Mouse (Mus musculus) limb, embryonic 15.5 days (tissue): ENCODE measurements around the gene Otx2. TPM values are rescaled to one million over a fixed set of nuclear protein-coding genes. Genes with fewer than 3 reads are reported as not detected.

Experiments used
- ATAC-seq: fragments of 200-750 bp; cut with Nextera tagmentation; 2 replicates; pipeline ENCODE4 v1.8.0; 2017; ENCODE audit warnings: low read depth, moderate TSS enrichment; ENCODE audit not compliant: insufficient number of reproducible peaks, low FRiP score, low TSS enrichment
- H3K27ac ChIP-seq: fragments of 300-500 bp; sonication (generic); 2 replicates; pipeline ENCODE4 v1.5.1; 2015; ENCODE audit warnings: moderate library complexity, mild to moderate bottlenecking, inconsistent platforms
- H3K27me3 ChIP-seq: fragments of 300-500 bp; sonication (generic); 2 replicates; pipeline ENCODE4 v1.6.1; 2015; ENCODE audit warnings: inconsistent platforms
- H3K36me3 ChIP-seq: fragments of 300-500 bp; sonication (generic); 2 replicates; pipeline ENCODE4 v1.6.1; 2015; ENCODE audit warnings: inconsistent platforms
- H3K4me1 ChIP-seq: fragments of 300-500 bp; sonication (generic); 2 replicates; pipeline ENCODE4 v1.6.1; 2015; ENCODE audit warnings: inconsistent platforms
- H3K4me2 ChIP-seq: fragments of 300-500 bp; sonication (generic); 2 replicates; pipeline ENCODE4 v1.6.1; 2015; ENCODE audit warnings: mild to moderate bottlenecking, inconsistent platforms
- H3K4me3 ChIP-seq: fragments of 300-500 bp; sonication (generic); 2 replicates; pipeline ENCODE4 v1.5.1; 2015; ENCODE audit warnings: mild to moderate bottlenecking, inconsistent platforms
- H3K9ac ChIP-seq: fragments of 300-500 bp; sonication (generic); 2 replicates; pipeline ENCODE4 v1.6.1; 2015; ENCODE audit warnings: inconsistent platforms
- H3K9me3 ChIP-seq: fragments of 300-500 bp; sonication (generic); 2 replicates; pipeline ENCODE4 v1.6.1; 2016; ENCODE audit warnings: inconsistent platforms
- WGBS: fragments of 180-500 bp; shearing (Covaris S2); methylation state at CpG from one replicate; pipeline ENCODE4 v1.1.7; 2015; 5-methylcytosine and 5-hydroxymethylcytosine counted together
- polyA plus RNA-seq: library from polyadenylated mRNA; unstranded; fragments of >200 nt; fragmentation: Nextera tagmentation; extraction: Ambion mirVana; gene quantifications from 2 replicates; pipeline ENCODE4 v1.2.1, GENCODE M21; 2015

The Otx2 gene
- polyA plus RNA-seq, 1 experiment from 2014 or later: not detected

- Histone ChIP-seq H3K4me1 (peaks cover 15% of the 10 kb centered on the region), H3K36me3 (no peaks in the 10 kb centered on the region), H3K4me3 (no peak overlapping the region), H3K4me2 (no peak overlapping the region), H3K9ac (no peak overlapping the region), H3K27me3 (peaks cover 99% of the 10 kb centered on the region), H3K9me3 (no peaks in the 10 kb centered on the region), H3K27ac (no peak overlapping the region)
- WGBS: 71% methylated on average over 6 of the region's 6 CpGs
- ATAC-seq: no peak
Observed at GRCm38 (mm10) chr14:48657241-48657640, 16.4 kb downstream of the Otx2 start.

GRCm38 (mm10) chr14:48656711-48657110 is 16.9 kb downstream of the Otx2 start:
- H3K9ac ChIP-seq: no peak overlapping the region
- H3K4me3 ChIP-seq: no peak overlapping the region
- no peaks in the 10 kb centered on the region for H3K36me3 ChIP-seq
- H3K9me3 ChIP-seq: no peaks in the 10 kb centered on the region
- WGBS: 46% methylated on average over 4 of the region's 4 CpGs
- H3K4me1 ChIP-seq: peaks cover 14% of the 10 kb centered on the region
- no peak overlapping the region for H3K4me2 ChIP-seq
- no peak overlapping the region for H3K27ac ChIP-seq
- ATAC-seq: no peak
- H3K27me3 ChIP-seq: peaks cover 99% of the 10 kb centered on the region

DNA sequence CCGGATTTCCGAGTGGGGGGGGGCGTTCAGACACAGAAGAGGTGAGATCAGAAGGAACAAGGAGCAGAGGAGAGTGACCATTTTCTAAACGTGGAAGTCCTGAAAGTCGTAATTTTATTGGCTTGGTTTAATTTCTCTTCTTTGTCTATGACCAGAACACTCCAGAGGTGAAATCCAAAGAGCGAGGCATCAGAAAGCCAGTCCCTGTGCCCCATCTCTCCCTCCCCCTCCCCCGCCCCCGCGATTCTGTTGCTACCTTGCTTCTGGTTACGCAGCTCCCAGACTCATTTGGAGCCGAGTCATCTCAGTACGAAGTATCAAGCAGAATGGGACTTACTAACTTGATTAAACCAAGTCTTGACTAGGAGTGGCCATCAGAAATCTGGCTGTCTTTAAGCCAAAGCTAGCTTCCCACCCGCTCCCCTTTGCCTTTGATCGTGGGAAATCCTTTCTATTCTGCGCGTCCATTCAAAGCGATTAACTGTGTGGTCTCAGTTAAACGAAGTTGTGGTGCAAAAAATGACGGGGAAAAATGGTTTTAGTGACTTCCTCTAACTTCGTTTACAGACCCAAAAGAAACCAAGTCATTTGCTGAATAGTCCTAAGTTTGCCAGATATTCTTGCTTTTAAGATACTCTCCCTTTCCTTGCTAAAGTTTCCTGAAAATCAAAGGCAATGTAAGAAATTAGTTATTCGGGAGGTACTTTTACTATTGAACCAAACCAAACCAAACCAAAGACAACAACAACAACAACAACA is 17.6 kb downstream of the Otx2 start:
- no peak overlapping the region for H3K4me2 ChIP-seq
- H3K9ac ChIP-seq: no peak overlapping the region
- no peak overlapping the region for H3K4me3 ChIP-seq
- H3K4me1 ChIP-seq: peaks cover 19% of the 10 kb centered on the region
- ATAC-seq: no peak
- no peaks in the 10 kb centered on the region for H3K36me3 ChIP-seq
- no peak overlapping the region for H3K27ac ChIP-seq
- WGBS: 4% methylated on average over 21 of the region's 21 CpGs
- peaks cover 99% of the 10 kb centered on the region for H3K27me3 ChIP-seq
- no peaks in the 10 kb centered on the region for H3K9me3 ChIP-seq

GRCm38 (mm10) chr14:48655073-48655791 is 18.4 kb downstream of the Otx2 start:
- ATAC-seq: no peak
- Histone ChIP-seq H3K9me3 (no peaks in the 10 kb centered on the region), H3K36me3 (no peaks in the 10 kb centered on the region), H3K9ac (no peak overlapping the region), H3K27ac (no peak overlapping the region), H3K4me2 (no peak overlapping the region), H3K4me3 (no peak overlapping the region), H3K27me3 (peaks cover 99% of the 10 kb centered on the region), H3K4me1 (peaks cover 19% of the 10 kb centered on the region)
- under 1% methylated on average over 33 of the region's 33 CpGs for WGBS

DNA sequence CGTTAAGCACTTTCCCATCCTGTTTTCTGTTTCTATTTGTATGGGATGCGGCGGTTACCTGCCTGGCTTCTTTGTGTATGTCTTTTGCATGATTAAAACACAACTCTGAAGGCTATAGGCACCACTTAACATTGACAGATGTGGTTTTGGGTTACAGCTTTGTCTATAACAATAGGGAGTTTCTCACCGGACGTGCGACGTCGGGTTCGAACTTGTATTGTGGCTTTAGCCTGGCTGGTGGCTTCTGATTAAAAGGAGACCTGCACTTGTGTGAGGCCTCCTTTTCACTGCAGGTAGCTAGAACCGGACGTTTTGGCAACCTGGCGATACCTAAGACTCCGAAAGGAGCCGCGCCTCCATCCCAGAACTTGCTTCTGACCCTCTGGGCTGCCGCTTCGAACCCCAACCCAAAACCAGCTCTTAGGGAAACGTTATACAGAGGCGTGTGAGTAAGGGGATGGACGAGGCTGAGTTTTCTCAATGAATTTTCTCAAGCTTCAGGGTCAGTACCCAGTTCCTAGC is 19.0 kb downstream of the Otx2 start:
- Histone ChIP-seq H3K27ac (no peak overlapping the region), H3K27me3 (peaks cover 96% of the 10 kb centered on the region), H3K4me2 (no peak overlapping the region), H3K9ac (no peak overlapping the region), H3K9me3 (no peaks in the 10 kb centered on the region), H3K36me3 (no peaks in the 10 kb centered on the region), H3K4me1 (peaks cover 19% of the 10 kb centered on the region), H3K4me3 (no peak overlapping the region)
- no peak for ATAC-seq
- WGBS: 2% methylated on average over 20 of the region's 20 CpGs

- no peaks in the 10 kb centered on the region for H3K9me3 ChIP-seq
- no peak for ATAC-seq
- WGBS: 8% methylated on average over 22 of the region's 22 CpGs
Observed at GRCm38 (mm10) chr14:48653676-48654510, 19.7 kb downstream of the Otx2 start.

GRCm38 (mm10) chr14:48653081-48653480 is 20.5 kb downstream of the Otx2 start:
- no peak overlapping the region for H3K4me2 ChIP-seq
- H3K27me3 ChIP-seq: peaks cover 81% of the 10 kb centered on the region
- no peaks in the 10 kb centered on the region for H3K9me3 ChIP-seq
- 68% methylated on average over 3 of the region's 3 CpGs for WGBS
- no peak for ATAC-seq
- peaks cover 19% of the 10 kb centered on the region for H3K4me1 ChIP-seq
- H3K36me3 ChIP-seq: no peaks in the 10 kb centered on the region
- no peak overlapping the region for H3K9ac ChIP-seq
- H3K4me3 ChIP-seq: no peak overlapping the region
- H3K27ac ChIP-seq: no peak overlapping the region

More at GRCm38 (mm10) chr14:48653676-48654510, 19.7 kb downstream of the Otx2 start:
- Histone ChIP-seq H3K27ac (no peak overlapping the region), H3K4me2 (no peak overlapping the region), H3K9ac (no peak overlapping the region), H3K4me3 (no peak overlapping the region), H3K36me3 (no peaks in the 10 kb centered on the region), H3K27me3 (peaks cover 89% of the 10 kb centered on the region), H3K4me1 (peaks cover 19% of the 10 kb centered on the region)

DNA sequence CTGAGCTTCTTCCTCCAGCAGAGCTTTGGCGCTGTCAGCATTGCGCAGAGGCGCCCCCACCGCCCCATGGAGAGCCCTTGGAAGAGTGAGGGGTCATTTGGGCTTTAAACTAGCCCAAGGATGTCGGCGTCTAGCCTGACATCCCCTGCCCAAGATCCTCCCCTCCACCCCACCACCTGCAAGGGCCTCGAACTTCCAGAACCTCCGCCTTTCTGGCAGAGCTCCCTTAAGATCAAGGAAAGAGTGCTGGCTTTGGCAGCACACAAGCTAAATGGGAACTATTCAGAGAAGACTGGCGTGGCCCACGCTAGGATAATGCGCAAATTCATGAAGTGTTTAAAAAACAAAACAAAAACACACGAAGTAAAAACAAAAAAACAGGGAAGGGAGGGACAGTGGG is 21.4 kb downstream of the Otx2 start:
- H3K27ac ChIP-seq: no peak overlapping the region
- ATAC-seq: no peak
- WGBS: 17% methylated on average over 12 of the region's 12 CpGs
- H3K9me3 ChIP-seq: no peaks in the 10 kb centered on the region
- no peaks in the 10 kb centered on the region for H3K36me3 ChIP-seq
- H3K4me2 ChIP-seq: no peak overlapping the region
- peaks cover 73% of the 10 kb centered on the region for H3K27me3 ChIP-seq
- H3K9ac ChIP-seq: no peak overlapping the region
- H3K4me3 ChIP-seq: no peak overlapping the region
- peaks cover 19% of the 10 kb centered on the region for H3K4me1 ChIP-seq

DNA sequence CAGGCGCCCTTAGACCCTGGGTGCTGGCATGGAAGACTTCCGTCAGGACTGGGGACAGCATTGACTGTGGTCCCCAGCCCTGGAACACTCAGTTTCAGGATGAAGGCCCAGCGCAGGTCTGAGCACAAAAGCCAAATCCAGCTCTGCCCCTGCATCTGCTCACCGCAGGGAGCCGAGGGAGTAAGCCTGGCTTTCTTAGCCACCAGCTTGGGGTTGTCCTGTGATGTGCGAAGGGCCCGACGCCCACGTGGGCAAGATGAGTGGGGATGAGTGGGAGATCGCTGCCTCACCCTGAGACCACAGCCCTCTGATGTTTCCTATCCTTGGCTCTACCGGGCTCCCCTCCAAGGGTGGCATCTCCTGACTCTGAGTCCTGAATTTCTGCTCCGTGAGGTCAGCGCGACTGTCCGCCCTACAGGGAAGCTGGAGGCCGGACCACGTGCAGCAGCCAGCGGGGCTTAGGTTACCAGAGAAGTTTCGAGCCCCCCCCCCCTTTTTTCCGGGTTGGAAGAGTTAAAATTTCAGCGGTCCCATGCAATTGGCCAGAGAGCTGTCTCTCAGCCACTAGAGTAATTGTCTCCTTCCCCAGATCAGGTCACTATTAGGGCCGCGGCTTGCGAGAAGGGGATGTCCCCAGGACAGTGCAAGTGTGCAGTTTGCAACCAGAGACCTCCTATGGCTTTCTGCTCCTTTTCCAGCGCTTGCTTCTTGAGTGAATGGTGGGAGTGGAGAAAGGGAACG is 22.0 kb downstream of the Otx2 start:
- ATAC-seq: no peak
- H3K4me3 ChIP-seq: no peak overlapping the region

GRCm38 (mm10) chr14:48641462-48642395 is 31.9 kb downstream of the Otx2 start:
- no peaks in the 10 kb centered on the region for H3K9me3 ChIP-seq
- no peak overlapping the region for H3K4me3 ChIP-seq
- no peak for ATAC-seq
- no peaks in the 10 kb centered on the region for H3K27me3 ChIP-seq
- no peak overlapping the region for H3K27ac ChIP-seq
- H3K4me1 ChIP-seq: no peaks in the 10 kb centered on the region
- 54% methylated on average over 12 of the region's 12 CpGs for WGBS
- H3K9ac ChIP-seq: no peak overlapping the region
- no peak overlapping the region for H3K4me2 ChIP-seq
- no peaks in the 10 kb centered on the region for H3K36me3 ChIP-seq

More for the DNA sequence above, 22.0 kb downstream of the Otx2 start:
- Histone ChIP-seq H3K27ac (no peak overlapping the region), H3K27me3 (peaks cover 67% of the 10 kb centered on the region), H3K36me3 (no peaks in the 10 kb centered on the region), H3K4me2 (no peak overlapping the region), H3K9me3 (no peaks in the 10 kb centered on the region), H3K9ac (no peak overlapping the region), H3K4me1 (peaks cover 19% of the 10 kb centered on the region)
- WGBS: 6% methylated on average over 26 of the region's 26 CpGs
